Mouse (Mus musculus) neural tube, embryonic 12.5 days (tissue): ENCODE measurements around the gene Astn2. TPM values are rescaled to one million over a fixed set of nuclear protein-coding genes. Genes with fewer than 3 reads are reported as not detected.

Source experiments
- ATAC-seq: fragments of 200-750 bp; cut with Nextera tagmentation; 2 replicates; pipeline ENCODE4 v1.8.0; 2017; ENCODE audit warnings: low read depth, mild to moderate bottlenecking, moderate TSS enrichment, moderate library complexity; ENCODE audit not compliant: low FRiP score
- H3K27ac ChIP-seq: fragments of 300-500 bp; sonication (generic); 2 replicates; pipeline ENCODE4 v1.5.1; 2016
- H3K27me3 ChIP-seq: fragments of 300-500 bp; sonication (generic); replicated peaks from 2 replicates; pipeline ENCODE4 v1.6.1; 2016; ENCODE audit warnings: mild to moderate bottlenecking
- H3K36me3 ChIP-seq: fragments of 300-500 bp; sonication (generic); 2 replicates; pipeline ENCODE4 v1.6.1; 2016; ENCODE audit warnings: mild to moderate bottlenecking
- H3K4me1 ChIP-seq: fragments of 300-500 bp; sonication (generic); 2 replicates; pipeline ENCODE4 v1.6.1; 2016
- H3K4me2 ChIP-seq: fragments of 300-500 bp; sonication (generic); replicated peaks from 2 replicates; pipeline ENCODE4 v1.6.1; 2016; ENCODE audit warnings: mild to moderate bottlenecking
- H3K4me3 ChIP-seq: fragments of 300-500 bp; sonication (generic); 2 replicates; pipeline ENCODE4 v1.5.1; 2016
- H3K9ac ChIP-seq: fragments of 300-500 bp; sonication (generic); 2 replicates; pipeline ENCODE4 v1.6.1; 2016; ENCODE audit warnings: mild to moderate bottlenecking
- H3K9me3 ChIP-seq: fragments of 300-500 bp; sonication (generic); 2 replicates; pipeline ENCODE4 v1.6.1; 2016; ENCODE audit warnings: mild to moderate bottlenecking
- WGBS: fragments of 180-500 bp; shearing (Covaris S2); methylation state at CpG from one replicate; pipeline ENCODE4 v1.1.7; 2016; 5-methylcytosine and 5-hydroxymethylcytosine counted together
- polyA plus RNA-seq: library from polyadenylated mRNA; unstranded; fragments of >200 nt; fragmentation: Nextera tagmentation; extraction: Ambion mirVana; gene quantifications from 2 replicates; pipeline ENCODE4 v1.2.1, GENCODE M21; 2016

Astn2 gene
- polyA plus RNA-seq, 1 experiment from 2014 or later: 1.9 TPM

- Histone ChIP-seq H3K27me3 (no peaks in the 10 kb centered on the region), H3K4me3 (no peak overlapping the region), H3K4me1 (no peaks in the 10 kb centered on the region), H3K4me2 (no peak overlapping the region), H3K36me3 (no peaks in the 10 kb centered on the region), H3K27ac (no peak overlapping the region), H3K9ac (no peak overlapping the region), H3K9me3 (no peaks in the 10 kb centered on the region)
- 0 out of 2 replicates have a peak, but pooled peaks have one; percentile 41 for ATAC-seq
- WGBS: 67% methylated on average over 5 of the region's 5 CpGs
Measured at GRCm38 (mm10) chr4:65758174-65758874, 646.1 kb downstream of the Astn2 start.

DNA sequence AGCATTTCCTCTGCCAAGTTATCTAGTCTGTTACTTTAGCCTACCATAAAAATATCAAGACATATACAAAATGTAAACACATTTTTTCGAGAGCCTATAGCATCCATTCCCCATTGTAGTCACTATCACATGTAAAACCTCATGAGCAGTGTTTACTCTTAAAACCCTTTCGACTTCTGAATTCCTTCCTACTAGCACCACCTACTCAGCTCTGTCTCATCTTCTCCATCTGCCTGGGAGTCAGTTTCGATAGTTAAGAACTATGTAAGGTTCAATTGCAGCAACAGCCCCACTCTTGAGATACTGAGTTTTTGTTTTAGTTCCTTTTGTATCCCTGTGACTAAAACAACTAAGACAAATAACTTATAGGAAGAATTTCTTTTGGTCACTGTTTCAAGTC lies 651.5 kb downstream of the Astn2 start:
- H3K27ac ChIP-seq: no peak overlapping the region
- H3K4me2 ChIP-seq: no peak overlapping the region
- WGBS: 88% methylated on average over 3 of the region's 3 CpGs
- H3K9me3 ChIP-seq: no peaks in the 10 kb centered on the region
- H3K27me3 ChIP-seq: no peaks in the 10 kb centered on the region
- no peak overlapping the region for H3K4me3 ChIP-seq
- no peaks in the 10 kb centered on the region for H3K36me3 ChIP-seq
- H3K4me1 ChIP-seq: no peaks in the 10 kb centered on the region
- H3K9ac ChIP-seq: no peak overlapping the region
- no peak for ATAC-seq

GRCm38 (mm10) chr4:65744788-65745187 lies 659.6 kb downstream of the Astn2 start:
- Histone ChIP-seq H3K4me2 (no peak overlapping the region), H3K27ac (no peak overlapping the region), H3K9ac (no peak overlapping the region), H3K27me3 (no peaks in the 10 kb centered on the region), H3K4me3 (no peak overlapping the region), H3K36me3 (no peaks in the 10 kb centered on the region), H3K9me3 (no peaks in the 10 kb centered on the region), H3K4me1 (no peaks in the 10 kb centered on the region)
- ATAC-seq: no peak

GRCm38 (mm10) chr4:65744088-65744610 lies 660.3 kb downstream of the Astn2 start:
- Histone ChIP-seq H3K9ac (no peak overlapping the region), H3K4me2 (no peak overlapping the region), H3K27ac (no peak overlapping the region), H3K36me3 (no peaks in the 10 kb centered on the region), H3K4me1 (no peaks in the 10 kb centered on the region), H3K9me3 (no peaks in the 10 kb centered on the region), H3K4me3 (no peak overlapping the region), H3K27me3 (no peaks in the 10 kb centered on the region)
- WGBS: 66% methylated on average over 5 of the region's 5 CpGs
- ATAC-seq: no peak

DNA sequence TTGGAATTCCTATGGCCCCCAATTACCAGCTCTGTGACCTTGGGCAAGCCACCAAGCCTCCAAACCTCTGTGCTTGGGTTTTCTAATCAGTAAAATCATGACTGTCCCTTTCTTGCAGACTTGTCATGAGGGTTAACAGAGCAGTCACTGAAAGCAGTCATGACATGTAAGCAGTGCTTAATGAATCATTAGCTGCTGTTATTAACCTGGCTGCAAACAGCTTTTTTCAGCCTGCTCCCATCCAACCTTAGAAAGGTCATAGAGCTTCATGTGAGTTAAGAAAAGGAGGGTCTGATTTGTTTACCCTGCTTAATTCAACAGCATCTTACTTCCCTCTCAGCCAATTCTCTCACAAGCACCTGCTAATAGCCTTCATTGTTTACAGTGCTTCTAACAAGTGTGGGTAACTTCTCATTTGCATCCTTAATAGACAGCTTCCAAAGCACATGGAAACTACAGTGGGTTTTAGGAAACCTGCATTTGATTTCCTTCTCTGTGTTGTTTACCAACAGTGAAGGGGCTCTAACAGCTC lies 661.2 kb downstream of the Astn2 start:
- ATAC-seq: no peak
- Histone ChIP-seq H3K4me1 (no peaks in the 10 kb centered on the region), H3K27ac (no peak overlapping the region), H3K4me3 (no peak overlapping the region), H3K36me3 (no peaks in the 10 kb centered on the region), H3K27me3 (no peaks in the 10 kb centered on the region), H3K9ac (no peak overlapping the region), H3K4me2 (no peak overlapping the region), H3K9me3 (no peaks in the 10 kb centered on the region)

DNA sequence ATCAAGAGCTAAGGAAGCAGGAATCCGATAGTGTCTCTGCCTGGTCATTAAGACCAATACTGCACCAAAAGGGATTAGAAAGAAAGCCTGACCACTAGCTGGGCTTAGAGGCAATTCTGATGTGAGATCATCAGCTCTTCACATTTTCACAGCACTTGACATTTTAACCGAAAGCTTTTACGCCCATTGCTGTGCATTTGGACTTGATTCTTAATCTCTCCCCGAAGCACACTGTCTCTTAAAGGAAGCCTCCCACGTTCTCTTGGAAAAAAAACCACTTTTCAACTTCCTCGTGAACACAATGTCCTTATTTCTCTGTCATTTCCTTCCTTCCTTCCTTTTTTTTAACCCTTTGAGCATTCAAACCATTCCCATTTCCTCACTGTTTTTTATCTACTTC lies 680.0 kb downstream of the Astn2 start:
- Histone ChIP-seq H3K9me3 (no peaks in the 10 kb centered on the region), H3K9ac (no peak overlapping the region), H3K4me2 (no peak overlapping the region), H3K4me1 (no peaks in the 10 kb centered on the region), H3K36me3 (no peaks in the 10 kb centered on the region), H3K27ac (no peak overlapping the region), H3K4me3 (no peak overlapping the region), H3K27me3 (no peaks in the 10 kb centered on the region)
- ATAC-seq: no peak
- WGBS: 78% methylated on average over 6 of the region's 6 CpGs

- no peaks in the 10 kb centered on the region for H3K9me3 ChIP-seq
- H3K4me1 ChIP-seq: no peaks in the 10 kb centered on the region
- H3K36me3 ChIP-seq: no peaks in the 10 kb centered on the region
- no peak overlapping the region for H3K27ac ChIP-seq
- no peaks in the 10 kb centered on the region for H3K27me3 ChIP-seq
- 72% methylated on average over 2 of the region's 2 CpGs for WGBS
- no peak overlapping the region for H3K4me3 ChIP-seq
- no peak overlapping the region for H3K4me2 ChIP-seq
- H3K9ac ChIP-seq: no peak overlapping the region
- ATAC-seq: no peak
Measured at GRCm38 (mm10) chr4:65719610-65720009, 684.8 kb downstream of the Astn2 start.

DNA sequence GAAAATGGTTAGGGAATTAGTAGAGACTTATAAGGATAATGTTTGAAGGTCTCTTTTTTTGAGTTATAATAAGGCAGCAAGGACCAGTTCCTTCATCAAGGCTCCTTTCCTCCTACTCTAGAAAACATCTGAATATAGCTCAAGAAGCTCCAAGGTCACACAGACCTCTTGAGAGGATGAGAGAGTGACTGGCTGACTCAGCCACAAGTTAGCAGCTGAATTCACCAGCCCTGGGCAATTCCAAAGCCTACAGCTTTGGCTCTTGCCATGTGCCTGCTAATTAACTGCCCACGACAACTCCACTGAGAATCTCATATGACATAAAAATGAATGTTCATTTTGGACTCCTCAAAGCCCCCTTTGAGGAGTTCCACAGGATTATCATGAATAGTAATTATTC lies 686.5 kb downstream of the Astn2 start:
- no peak overlapping the region for H3K4me2 ChIP-seq
- 59% methylated on average over 1 of the region's 1 CpGs for WGBS

GRCm38 (mm10) chr4:65716086-65716485 lies 688.3 kb downstream of the Astn2 start:
- H3K36me3 ChIP-seq: no peaks in the 10 kb centered on the region
- no peak overlapping the region for H3K9ac ChIP-seq
- no peak overlapping the region for H3K27ac ChIP-seq
- H3K4me2 ChIP-seq: no peak overlapping the region
- no peak overlapping the region for H3K4me3 ChIP-seq
- H3K27me3 ChIP-seq: no peaks in the 10 kb centered on the region
- no peaks in the 10 kb centered on the region for H3K9me3 ChIP-seq
- WGBS: 89% methylated on average over 2 of the region's 2 CpGs
- ATAC-seq: no peak
- no peaks in the 10 kb centered on the region for H3K4me1 ChIP-seq

More for the DNA sequence above, 686.5 kb downstream of the Astn2 start:
- H3K9me3 ChIP-seq: no peaks in the 10 kb centered on the region
- H3K36me3 ChIP-seq: no peaks in the 10 kb centered on the region
- H3K27me3 ChIP-seq: no peaks in the 10 kb centered on the region
- H3K4me3 ChIP-seq: no peak overlapping the region
- no peak overlapping the region for H3K9ac ChIP-seq
- H3K4me1 ChIP-seq: no peaks in the 10 kb centered on the region
- no peak overlapping the region for H3K27ac ChIP-seq
- ATAC-seq: no peak

DNA sequence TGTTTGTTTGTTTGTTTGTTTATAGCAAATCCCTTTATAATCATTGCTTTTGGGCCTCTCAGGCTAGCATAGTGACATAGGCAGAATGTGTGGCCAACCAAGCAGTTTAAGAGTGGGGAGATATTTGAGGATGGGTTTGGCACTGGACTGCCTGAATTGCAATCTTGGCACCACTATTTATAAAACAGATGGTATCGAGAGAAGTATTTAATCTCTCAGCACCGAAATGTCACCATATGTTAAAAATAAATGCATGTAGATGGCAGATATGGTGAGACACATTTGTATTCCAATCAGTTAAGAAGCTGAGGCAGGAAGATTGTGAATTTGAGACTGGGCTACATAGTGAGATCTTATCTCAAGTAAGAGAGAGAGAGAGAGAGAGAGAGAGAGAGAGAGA lies 692.7 kb downstream of the Astn2 start:
- Histone ChIP-seq H3K9ac (no peak overlapping the region), H3K27ac (no peak overlapping the region), H3K36me3 (no peaks in the 10 kb centered on the region), H3K4me3 (no peak overlapping the region), H3K27me3 (no peaks in the 10 kb centered on the region), H3K9me3 (no peaks in the 10 kb centered on the region), H3K4me2 (no peak overlapping the region), H3K4me1 (no peaks in the 10 kb centered on the region)
- WGBS: 92% methylated on average over 2 of the region's 2 CpGs
- no peak for ATAC-seq

DNA sequence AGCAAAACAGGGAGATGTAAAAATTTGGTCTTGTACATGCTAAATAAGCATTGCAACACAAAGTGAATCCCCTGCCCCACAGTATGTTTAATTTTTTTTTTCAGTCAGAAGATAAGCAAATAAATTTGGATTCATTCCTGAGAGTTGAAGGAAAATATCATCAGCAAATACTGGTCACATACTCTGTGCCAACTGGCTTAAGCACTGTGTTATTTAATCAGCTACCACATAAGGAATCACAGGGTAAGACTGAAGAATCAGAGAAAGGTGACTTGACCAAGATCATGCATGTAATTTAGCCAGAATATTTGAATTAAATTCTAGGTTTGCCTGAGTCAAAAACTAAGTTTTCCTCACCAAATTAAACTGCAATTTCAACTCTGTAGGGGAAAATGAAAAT lies 693.8 kb downstream of the Astn2 start:
- ATAC-seq: no peak
- H3K36me3 ChIP-seq: no peaks in the 10 kb centered on the region
- H3K9ac ChIP-seq: no peak overlapping the region
- H3K4me3 ChIP-seq: no peak overlapping the region
- H3K4me2 ChIP-seq: no peak overlapping the region
- H3K27me3 ChIP-seq: no peaks in the 10 kb centered on the region
- H3K27ac ChIP-seq: no peak overlapping the region
- H3K4me1 ChIP-seq: no peaks in the 10 kb centered on the region
- H3K9me3 ChIP-seq: no peaks in the 10 kb centered on the region

DNA sequence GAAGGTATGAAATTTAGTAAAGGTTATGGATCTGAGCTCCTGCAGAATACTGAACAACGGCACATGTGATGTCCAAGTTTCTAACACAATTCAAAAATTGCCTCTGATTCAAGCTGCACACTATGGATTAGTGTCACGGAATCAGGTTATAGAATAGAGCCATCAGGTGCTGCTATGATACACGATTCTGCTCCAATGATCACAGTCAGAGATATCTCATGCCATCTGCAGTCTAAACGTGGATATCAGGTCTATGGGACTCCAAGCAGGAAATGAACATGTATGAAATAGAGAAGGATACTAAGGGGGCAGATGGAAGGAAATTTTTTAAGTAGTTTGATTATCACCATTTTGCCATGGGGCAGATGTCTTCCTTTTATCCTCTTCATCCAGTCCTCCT lies 702.6 kb downstream of the Astn2 start:
- Histone ChIP-seq H3K4me2 (no peak overlapping the region), H3K4me1 (peaks cover 6% of the 10 kb centered on the region; the same call in 1 of the 2 replicates), H3K9me3 (no peaks in the 10 kb centered on the region), H3K9ac (no peak overlapping the region), H3K27me3 (no peaks in the 10 kb centered on the region), H3K27ac (no peak overlapping the region), H3K36me3 (no peaks in the 10 kb centered on the region), H3K4me3 (no peak overlapping the region)
- WGBS: 71% methylated on average over 4 of the region's 4 CpGs
- ATAC-seq: no peak
